Mouse (Mus musculus): ENCODE data around the gene Fez2.
A peak's percentile ranks its signal among the peaks of the same experiment; 100 is the strongest.

Fez2 gene

DNA sequence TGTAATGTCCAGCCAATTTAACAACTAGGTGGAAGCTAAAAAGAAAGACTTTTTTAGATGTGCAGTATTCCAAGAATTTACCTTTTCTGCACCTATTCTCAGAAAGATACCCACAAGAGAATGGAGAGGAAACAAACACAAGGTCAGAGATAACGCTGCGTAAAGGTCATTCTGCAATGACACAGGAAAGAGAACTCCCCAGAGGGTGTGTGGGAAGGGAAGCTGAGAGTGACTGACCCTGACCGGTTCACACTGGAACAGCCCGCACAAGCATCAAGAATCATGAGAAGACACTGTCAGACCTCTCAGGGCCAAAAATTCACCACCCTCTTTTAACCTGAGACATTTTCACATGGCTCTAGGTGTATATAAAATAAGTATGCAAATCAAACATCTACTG, 10.4 kb downstream of the Fez2 start:
- no peak for DNase-seq (ENCODE audit: low spot score)

- DNase-seq (ENCODE audit: low spot score): no peak
Measured at GRCm38 (mm10) chr17:78406854-78407253, 11.1 kb downstream of the Fez2 start.

DNA sequence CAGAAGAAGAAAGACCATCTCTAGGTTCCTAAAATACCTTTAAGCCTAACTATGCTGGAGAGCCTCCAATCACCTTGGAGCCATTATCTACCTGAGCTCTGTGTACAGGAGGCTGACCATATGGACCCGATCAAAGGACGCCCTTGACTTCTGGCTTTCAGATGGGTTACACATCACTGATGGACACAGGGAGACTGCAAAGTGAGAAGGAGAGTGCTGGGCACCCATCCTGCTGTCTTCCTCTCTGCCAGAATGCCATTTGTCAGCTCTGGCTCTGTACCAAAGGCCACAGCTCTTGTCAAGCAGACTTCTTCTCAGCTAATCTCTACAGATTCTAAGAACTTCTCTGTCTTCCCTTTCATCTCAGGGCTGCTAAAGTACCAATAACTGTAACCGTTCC, 12.6 kb downstream of the Fez2 start:
- peak; percentile 23 for DNase-seq (ENCODE audit: low spot score)

DNA sequence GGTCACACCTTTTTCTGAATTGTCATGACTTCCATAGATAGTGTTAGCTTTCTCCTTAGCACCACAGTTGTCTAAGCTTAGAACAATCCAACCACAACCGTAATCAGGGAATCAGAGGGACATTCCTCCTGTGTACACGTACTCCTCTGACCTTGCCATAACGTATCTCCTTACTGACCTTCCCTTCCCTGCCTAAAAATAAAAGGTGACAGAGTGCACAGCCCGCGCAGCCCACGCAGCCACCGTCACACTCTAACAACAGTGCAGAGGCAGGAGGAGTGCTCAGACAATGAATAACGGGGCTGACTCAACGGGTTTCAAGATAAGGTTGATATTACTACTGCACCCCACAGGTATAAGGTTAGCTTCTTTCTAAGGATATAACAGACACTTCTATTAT, 14.1 kb downstream of the Fez2 start:
- DNase-seq (ENCODE audit: low spot score): no peak

DNA sequence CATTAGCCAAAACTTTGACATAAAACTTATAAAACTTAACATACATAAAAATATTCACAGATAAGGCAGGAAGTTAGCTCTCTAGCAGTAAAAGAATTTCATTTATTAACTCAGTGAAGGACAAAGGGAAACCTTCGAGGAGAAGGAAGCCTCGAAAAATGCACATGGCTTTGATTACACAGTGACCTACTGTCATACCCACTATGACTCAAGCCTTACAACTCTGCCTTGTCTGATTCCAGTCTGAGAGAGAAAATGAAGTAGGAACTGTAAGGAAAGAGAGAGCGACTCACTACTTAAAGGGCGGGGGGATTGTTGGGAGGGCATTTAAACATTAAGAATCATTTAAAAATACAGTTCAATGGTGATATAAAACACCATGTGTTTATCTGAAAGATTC, 14.7 kb downstream of the Fez2 start:
- no peak for DNase-seq (ENCODE audit: low spot score)

DNA sequence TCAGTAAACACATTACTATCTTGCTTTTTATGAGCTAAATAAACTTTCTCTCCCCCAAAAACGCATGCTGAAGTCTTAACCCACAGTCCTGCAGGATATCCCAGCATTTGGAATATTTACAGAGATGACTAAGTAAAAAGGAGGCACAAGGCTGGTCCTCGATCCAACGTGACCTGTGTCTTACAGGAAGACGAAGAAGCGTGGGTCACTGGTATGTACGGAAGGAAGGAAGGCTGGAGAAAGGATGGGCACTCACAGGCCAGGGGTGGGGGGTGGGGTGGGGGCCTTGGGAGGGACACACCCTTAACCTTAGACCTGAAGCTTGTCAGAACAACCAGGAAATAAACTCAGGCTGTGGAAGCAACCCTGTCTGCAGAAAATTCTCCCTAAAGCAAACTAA, 15.8 kb downstream of the Fez2 start:
- no peak for DNase-seq (ENCODE audit: low spot score)

- peak; percentile 19 for DNase-seq (ENCODE audit: low spot score)
Measured at GRCm38 (mm10) chr17:78401713-78402112, 16.2 kb downstream of the Fez2 start.

DNA sequence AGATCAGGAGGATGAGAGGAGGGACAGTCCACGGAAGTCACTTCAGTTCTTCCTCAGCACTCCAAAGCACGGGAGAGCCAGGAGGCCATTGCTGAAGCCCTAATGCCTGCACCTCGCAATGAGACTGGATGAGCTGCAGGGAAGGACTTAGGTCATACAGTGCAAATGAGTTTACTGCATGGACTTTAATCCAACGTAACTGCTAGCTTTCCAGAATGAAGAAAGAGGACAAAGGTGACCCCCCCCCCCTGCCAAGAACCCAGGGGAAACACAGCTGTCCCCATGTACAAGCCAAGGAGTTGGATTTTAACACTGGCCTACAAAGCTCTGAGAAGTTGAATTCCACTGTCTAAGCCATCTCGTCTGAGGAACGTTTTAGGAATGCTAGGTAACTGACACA, 16.6 kb downstream of the Fez2 start:
- no peak for DNase-seq (ENCODE audit: low spot score)

- no peak for DNase-seq (ENCODE audit: low spot score)
Measured at GRCm38 (mm10) chr17:78400130-78400840, 17.7 kb downstream of the Fez2 start.

GRCm38 (mm10) chr17:78392401-78393087, 25.4 kb downstream of the Fez2 start:
- no peak for DNase-seq (ENCODE audit: low spot score)

DNA sequence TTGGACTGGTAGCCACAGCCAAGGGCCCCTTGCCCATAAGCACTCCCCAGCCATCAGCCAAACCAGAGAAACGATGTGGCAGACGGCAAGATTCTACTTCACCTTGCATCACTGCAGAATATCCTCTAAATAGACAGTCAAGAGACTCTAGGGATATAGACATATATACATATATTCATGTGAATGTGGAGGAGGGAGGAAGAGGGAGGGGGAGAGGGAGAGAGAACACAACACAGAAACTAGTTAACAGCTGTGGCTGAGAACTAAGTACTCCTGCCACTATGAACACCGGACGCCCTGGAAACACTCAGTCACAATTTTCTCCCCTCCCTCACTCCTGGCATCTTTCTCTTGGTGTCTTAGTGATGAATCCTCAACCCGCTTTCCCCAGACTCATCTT, 28.4 kb downstream of the Fez2 start:
- DNase-seq (ENCODE audit: low spot score): no peak

DNA sequence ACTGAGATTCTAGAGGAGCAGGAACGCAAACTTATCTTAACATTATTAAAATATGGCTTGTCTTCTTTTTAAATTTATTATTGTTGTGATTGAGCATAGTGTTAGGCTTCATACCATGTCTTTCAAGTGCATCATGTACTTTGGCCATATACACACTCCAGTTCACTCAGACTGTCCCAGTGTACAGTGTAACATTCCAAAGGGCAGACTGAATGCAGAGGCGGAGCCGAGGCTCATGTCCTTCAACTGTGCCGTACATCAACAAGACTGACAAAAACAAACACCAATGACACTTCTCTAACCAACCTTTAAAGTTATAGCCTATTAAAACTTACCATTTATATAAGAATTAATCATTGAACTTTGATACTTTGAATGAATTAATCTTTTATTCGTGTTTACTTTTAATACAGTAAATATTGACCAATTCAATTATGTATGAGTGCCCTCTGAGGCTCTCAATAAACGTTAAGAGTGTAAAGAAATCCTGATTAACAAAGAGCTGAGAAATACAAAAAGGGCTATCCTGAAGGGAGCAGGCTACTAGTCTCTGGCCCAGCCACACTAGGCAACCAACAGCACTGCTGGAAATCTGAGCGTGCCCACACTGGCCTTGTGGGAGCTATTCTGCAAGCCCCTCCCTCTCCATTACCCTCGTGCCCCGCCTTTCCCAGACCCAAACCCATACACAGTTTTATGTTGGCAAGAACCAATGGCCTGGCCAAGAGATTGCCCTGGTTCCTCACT, 29.7 kb downstream of the Fez2 start:
- no peak for DNase-seq (ENCODE audit: low spot score)

DNA sequence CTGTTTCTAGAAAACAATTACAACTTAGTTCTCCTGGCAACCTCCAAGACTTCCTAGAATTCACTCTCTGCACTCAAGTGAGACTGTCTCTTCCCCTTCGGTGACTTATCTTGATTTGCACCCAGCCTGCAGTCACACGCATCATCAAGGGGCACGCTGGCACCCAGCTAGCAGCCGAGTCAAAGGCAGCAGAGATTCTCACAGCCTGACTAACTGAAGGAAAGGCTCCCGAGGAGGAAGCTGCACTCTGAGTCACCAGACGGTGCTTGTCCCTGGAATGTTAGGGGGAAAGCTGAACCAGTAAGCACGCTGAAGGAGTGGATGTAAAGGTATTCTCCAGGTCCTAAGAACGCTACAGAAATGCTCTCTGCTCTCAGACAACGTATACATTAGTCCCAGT, 30.3 kb downstream of the Fez2 start:
- DNase-seq (ENCODE audit: low spot score): no peak

GRCm38 (mm10) chr17:78382321-78382720, 35.6 kb downstream of the Fez2 start:
- no peak for DNase-seq (ENCODE audit: low spot score)

DNA sequence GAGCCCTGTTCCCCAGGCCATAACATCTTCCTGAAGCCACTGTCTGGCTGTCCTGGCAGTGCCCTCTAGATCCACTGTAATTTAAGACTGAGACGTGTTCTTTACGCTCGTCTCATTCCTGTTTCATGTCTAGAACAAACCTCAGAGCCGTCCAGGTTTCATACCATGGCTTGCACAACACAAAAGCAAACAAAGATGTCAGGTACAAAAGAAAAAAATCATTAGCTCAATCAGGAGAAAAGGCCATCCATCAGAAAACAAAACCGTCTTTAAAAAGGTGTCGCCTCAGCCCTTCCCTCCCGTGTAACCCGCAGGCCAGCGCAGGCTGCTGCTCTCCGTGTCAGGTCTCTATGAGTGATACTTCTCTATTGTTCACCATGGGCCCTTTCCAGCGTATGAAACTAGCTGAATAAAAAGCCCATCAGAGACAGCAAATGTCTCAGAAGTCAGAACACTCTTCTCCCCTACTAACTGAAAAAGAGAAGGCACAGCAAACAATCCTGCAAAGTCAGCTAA, 38.2 kb downstream of the Fez2 start:
- no peak for DNase-seq (ENCODE audit: low spot score)

DNA sequence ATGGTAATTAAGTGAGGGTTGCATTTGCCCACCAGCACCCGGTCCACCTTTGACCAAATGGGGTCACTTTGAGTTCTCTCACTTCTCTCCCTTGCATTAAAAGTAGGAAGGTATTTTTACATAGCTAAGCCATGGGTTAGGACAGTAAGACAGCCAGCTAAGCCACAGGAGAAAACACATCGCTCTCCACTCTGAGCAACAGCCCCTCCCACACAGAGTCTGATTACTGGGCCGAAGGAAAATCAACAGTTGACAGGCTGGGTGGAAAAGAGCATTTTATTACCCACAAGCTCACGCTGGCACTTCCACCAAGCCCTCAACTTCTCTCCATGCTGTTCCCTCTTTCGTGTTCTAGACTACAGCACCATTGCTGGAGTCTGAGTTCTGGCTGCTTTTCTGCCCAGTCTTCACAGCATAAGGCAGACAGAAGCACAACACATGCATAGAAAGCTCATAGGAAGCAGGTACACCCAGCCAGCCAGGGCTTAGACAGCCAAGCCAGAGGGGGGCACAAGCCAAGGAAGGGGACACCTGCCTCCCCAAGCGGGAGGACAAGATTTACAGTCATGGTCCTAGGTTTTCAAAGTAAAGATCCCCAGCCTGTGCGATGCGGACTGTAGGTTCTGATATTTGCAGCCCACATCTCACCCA, 38.7 kb downstream of the Fez2 start:
- no peak for DNase-seq (ENCODE audit: low spot score)

DNA sequence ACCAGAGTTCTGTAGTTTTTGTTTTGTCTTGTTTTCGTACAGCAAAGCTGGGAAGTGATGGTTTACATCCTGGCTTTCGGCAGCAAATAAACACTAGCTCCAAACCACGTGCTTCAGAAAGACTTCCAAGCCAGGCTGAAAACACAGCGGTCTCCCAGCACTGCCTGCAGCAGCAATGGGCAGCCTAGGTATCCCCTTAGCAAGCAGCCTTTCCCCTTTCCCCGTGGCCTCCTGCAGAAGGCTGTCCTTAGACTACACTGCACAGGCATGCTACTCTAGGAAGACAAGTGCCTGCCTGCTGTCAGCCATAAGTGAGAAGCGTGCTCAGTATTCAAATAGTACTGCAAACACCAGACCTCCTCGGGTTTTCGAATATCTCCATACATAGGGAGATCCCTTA, 41.4 kb downstream of the Fez2 start:
- no peak for DNase-seq (ENCODE audit: low spot score)

- DNase-seq (ENCODE audit: low spot score): no peak
Measured at GRCm38 (mm10) chr17:78374756-78375155, 43.2 kb downstream of the Fez2 start.

- DNase-seq (ENCODE audit: low spot score): no peak
Measured at GRCm38 (mm10) chr17:78373849-78374248, 44.1 kb downstream of the Fez2 start.

- no peak for DNase-seq (ENCODE audit: low spot score)
Measured at GRCm38 (mm10) chr17:78373174-78373573, 44.8 kb downstream of the Fez2 start.

GRCm38 (mm10) chr17:78370445-78370844, 47.5 kb downstream of the Fez2 start:
- DNase-seq (ENCODE audit: low spot score): no peak

DNA sequence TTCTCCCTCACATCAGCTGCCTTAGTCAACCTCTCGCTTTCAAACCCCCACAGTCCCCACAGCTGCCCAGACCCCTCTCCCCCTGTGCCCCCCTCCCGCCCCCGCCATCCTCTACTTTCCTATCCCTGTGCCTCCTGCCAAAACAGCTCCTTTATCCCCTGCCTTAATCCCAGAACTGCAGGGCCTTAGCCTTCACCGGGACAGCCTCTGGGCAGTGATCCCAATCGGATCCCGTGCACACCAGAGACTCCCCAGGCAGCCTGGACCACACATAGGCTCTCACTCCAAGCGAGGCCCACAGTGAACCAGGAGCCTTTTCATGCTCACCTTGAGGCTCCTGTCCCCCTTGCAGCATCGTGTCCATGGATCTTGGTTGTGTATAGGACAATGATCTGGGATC, 49.5 kb downstream of the Fez2 start:
- DNase-seq (ENCODE audit: low spot score): no peak

All from lung, postnatal 25 days (tissue).